Mouse (Mus musculus) limb, embryonic 11.5 days (tissue): Measurements from ENCODE around the gene 1810055G02Rik. TPM values are rescaled to one million over a fixed set of nuclear protein-coding genes. Genes with fewer than 3 reads are reported as not detected.

Experiments used
- ATAC-seq: fragments of 200-750 bp; cut with Nextera tagmentation; 2 replicates; pipeline ENCODE4 v1.8.0; 2017; ENCODE audit warnings: low read depth; ENCODE audit not compliant: insufficient number of reproducible peaks, low FRiP score, low TSS enrichment
- DNase-seq: peaks from one replicate; pipeline ENCODE4 v3.0.0-alpha.2; 2015; ENCODE audit warnings: low spot score
- H3K27ac ChIP-seq: fragments of 300-500 bp; sonication (generic); replicated peaks from 2 replicates; pipeline ENCODE4 v1.5.1; 2014; ENCODE audit warnings: low read depth, mild to moderate bottlenecking, low read length
- H3K27me3 ChIP-seq: fragments of 300-500 bp; sonication (generic); 2 replicates; pipeline ENCODE4 v1.6.1; 2014; ENCODE audit warnings: mild to moderate bottlenecking, low read length, mixed read lengths; ENCODE audit not compliant: control insufficient read depth, insufficient read depth
- H3K36me3 ChIP-seq: fragments of 300-500 bp; sonication (generic); 2 replicates; pipeline ENCODE4 v1.6.1; 2014; ENCODE audit warnings: mild to moderate bottlenecking, low read length, moderate library complexity, mixed read lengths; ENCODE audit not compliant: control insufficient read depth, insufficient read depth
- H3K4me1 ChIP-seq: fragments of 300-500 bp; sonication (generic); 2 replicates; pipeline ENCODE4 v1.6.1; 2014; ENCODE audit warnings: low read length, mixed read lengths; ENCODE audit not compliant: control insufficient read depth, insufficient read depth
- H3K4me2 ChIP-seq: fragments of 300-500 bp; sonication (generic); 2 replicates; pipeline ENCODE4 v1.6.1; 2014; ENCODE audit warnings: low read depth, mild to moderate bottlenecking, moderate library complexity; ENCODE audit not compliant: severe bottlenecking
- H3K4me3 ChIP-seq: fragments of 300-500 bp; sonication (generic); 2 replicates; pipeline ENCODE4 v1.5.1; 2014; ENCODE audit warnings: low read depth, low read length
- H3K9ac ChIP-seq: fragments of 300-500 bp; sonication (generic); 2 replicates; pipeline ENCODE4 v1.6.1; 2014; ENCODE audit warnings: mild to moderate bottlenecking, low read length
- H3K9me3 ChIP-seq: fragments of 300-500 bp; sonication (generic); 2 replicates; pipeline ENCODE4 v1.6.1; 2016; ENCODE audit warnings: low read length; ENCODE audit not compliant: control insufficient read depth
- WGBS: fragments of 180-500 bp; shearing (Covaris S2); extraction: QIAGEN DNeasy Blood & Tissue Kit; methylation state at CpG from one replicate; pipeline ENCODE4 v1.1.7; 2014; 5-methylcytosine and 5-hydroxymethylcytosine counted together
- polyA plus RNA-seq: library from polyadenylated mRNA; unstranded; fragments of >200 nt; fragmentation: Nextera tagmentation; extraction: Ambion mirVana; gene quantifications from 2 replicates; pipeline ENCODE4 v1.2.1, GENCODE M21; 2014

Gene 1810055G02Rik
- polyA plus RNA-seq, 1 experiment from 2014 or later = 38.3 TPM

DNA sequence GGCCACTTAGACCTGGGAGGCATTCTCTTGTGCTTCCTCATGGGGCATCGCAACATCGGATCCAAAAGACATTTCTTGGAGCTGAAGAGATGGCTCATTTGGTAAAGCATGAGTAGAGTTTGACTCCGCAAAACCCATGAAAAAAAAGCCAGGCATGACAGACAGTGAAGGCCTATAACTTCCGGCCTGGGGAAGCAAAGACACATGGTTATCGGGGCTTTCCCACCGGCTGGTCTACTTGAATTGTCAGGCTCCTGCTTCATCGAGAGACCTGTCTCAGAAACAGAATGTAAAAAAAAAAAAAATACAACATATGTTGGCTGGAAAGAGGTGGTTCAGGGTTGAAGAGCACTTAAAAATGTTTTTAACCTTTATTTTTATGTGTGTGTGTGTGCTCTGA lies 31.6 kb downstream of the 1810055G02Rik start:
- WGBS = 91% methylated on average over 7 of the region's 7 CpGs
- H3K4me1 ChIP-seq = no peaks in the 10 kb centered on the region

GRCm38 (mm10) chr19:3742716-3743115 lies 34.6 kb downstream of the 1810055G02Rik start:
- Histone ChIP-seq H3K9me3 (no peaks in the 10 kb centered on the region), H3K4me1 (no peaks in the 10 kb centered on the region), H3K9ac (no peak overlapping the region), H3K27ac (no peak overlapping the region), H3K4me2 (no peak overlapping the region), H3K4me3 (no peak overlapping the region), H3K36me3 (no peaks in the 10 kb centered on the region), H3K27me3 (no peaks in the 10 kb centered on the region)
- ATAC-seq (no peak), DNase-seq (no peak)
- WGBS = 57% methylated on average over 4 of the region's 4 CpGs

More for the DNA sequence above, 31.6 kb downstream of the 1810055G02Rik start:
- Histone ChIP-seq H3K9me3 (no peaks in the 10 kb centered on the region), H3K4me3 (no peak overlapping the region), H3K9ac (no peak overlapping the region), H3K36me3 (no peaks in the 10 kb centered on the region), H3K4me2 (no peak overlapping the region), H3K27me3 (no peaks in the 10 kb centered on the region), H3K27ac (no peak overlapping the region)
- no peak for DNase-seq
- no peak for ATAC-seq

DNA sequence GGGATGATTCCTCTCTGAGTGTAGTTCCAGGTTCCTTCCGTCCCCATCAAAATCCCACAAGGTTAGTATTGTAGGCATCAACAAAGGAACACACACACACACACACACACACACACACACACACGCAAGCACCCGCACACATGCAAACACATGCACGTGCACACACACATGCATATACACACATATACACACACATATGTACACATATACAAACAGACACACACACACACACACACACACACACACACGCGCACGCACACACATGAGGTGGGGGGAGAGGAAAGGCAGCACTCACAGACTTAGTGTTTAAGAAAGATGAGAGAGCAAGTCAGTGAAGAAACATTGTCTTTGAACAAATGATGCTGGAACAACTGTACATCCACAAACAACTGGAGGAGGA lies 35.3 kb downstream of the 1810055G02Rik start:
- Histone ChIP-seq H3K27me3 (no peaks in the 10 kb centered on the region), H3K4me2 (peak overlapping the region; percentile 72), H3K4me3 (no peak overlapping the region), H3K4me1 (no peaks in the 10 kb centered on the region), H3K9me3 (peaks cover under 1% of the 10 kb centered on the region; the same call in 1 of the 2 replicates), H3K9ac (no peak overlapping the region), H3K27ac (no peak overlapping the region), H3K36me3 (no peaks in the 10 kb centered on the region)
- WGBS = 93% methylated on average over 7 of the region's 7 CpGs
- no peak for ATAC-seq
- no peak for DNase-seq

GRCm38 (mm10) chr19:3743851-3744512 lies 35.9 kb downstream of the 1810055G02Rik start:
- H3K27ac ChIP-seq = peak overlapping the region; percentile 58; the same call in 1 of the 2 replicates
- H3K27me3 ChIP-seq = no peaks in the 10 kb centered on the region
- peak; percentile 78 for DNase-seq
- WGBS = 10% methylated on average over 13 of the region's 13 CpGs
- H3K4me1 ChIP-seq = no peaks in the 10 kb centered on the region
- H3K9ac ChIP-seq = peak overlapping the region; percentile 77
- ATAC-seq = peak; percentile 44
- H3K9me3 ChIP-seq = peaks cover 2% of the 10 kb centered on the region; the same call in 1 of the 2 replicates
- H3K4me3 ChIP-seq = peak overlapping the region; percentile 40
- peak overlapping the region; percentile 72 for H3K4me2 ChIP-seq
- no peaks in the 10 kb centered on the region for H3K36me3 ChIP-seq

- H3K27me3 ChIP-seq = no peaks in the 10 kb centered on the region
- peaks cover 2% of the 10 kb centered on the region; the same call in 1 of the 2 replicates for H3K9me3 ChIP-seq
- ATAC-seq (no peak), DNase-seq (no peak)
- no peaks in the 10 kb centered on the region for H3K36me3 ChIP-seq
- H3K27ac ChIP-seq = no peak overlapping the region
- 52% methylated on average over 8 of the region's 8 CpGs for WGBS
- no peaks in the 10 kb centered on the region for H3K4me1 ChIP-seq
- no peak overlapping the region for H3K4me2 ChIP-seq
- H3K4me3 ChIP-seq = no peak overlapping the region
- no peak overlapping the region for H3K9ac ChIP-seq
Observed at GRCm38 (mm10) chr19:3752621-3753239, 44.6 kb downstream of the 1810055G02Rik start.

DNA sequence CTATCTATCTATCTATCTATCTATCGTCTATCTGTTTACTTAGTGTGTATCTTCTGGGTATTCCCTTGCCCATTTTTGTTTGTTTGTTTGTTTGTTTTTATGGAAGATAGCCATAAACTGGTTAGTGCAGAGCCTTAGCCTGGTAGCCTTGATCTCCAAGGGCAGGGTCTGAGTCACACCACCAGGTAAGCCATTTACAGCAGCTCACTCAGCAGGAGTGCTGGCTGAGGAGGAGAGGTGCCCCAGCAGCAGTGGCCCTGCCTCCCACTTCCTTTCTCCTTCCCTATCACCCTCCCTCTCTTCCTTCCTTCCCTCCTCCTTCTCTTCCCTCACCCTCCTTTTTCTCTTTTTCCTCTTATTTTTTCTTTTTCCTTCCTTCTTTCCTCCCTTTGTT lies 45.1 kb downstream of the 1810055G02Rik start:
- H3K27me3 ChIP-seq = no peaks in the 10 kb centered on the region
- no peak for DNase-seq

GRCm38 (mm10) chr19:3753738-3754137 lies 45.6 kb downstream of the 1810055G02Rik start:
- Histone ChIP-seq H3K27ac (no peak overlapping the region), H3K4me1 (no peaks in the 10 kb centered on the region), H3K27me3 (no peaks in the 10 kb centered on the region), H3K9me3 (no peaks in the 10 kb centered on the region), H3K36me3 (no peaks in the 10 kb centered on the region), H3K4me2 (no peak overlapping the region), H3K9ac (no peak overlapping the region), H3K4me3 (no peak overlapping the region)
- no peak for DNase-seq
- no peak for ATAC-seq
- WGBS = 57% methylated on average over 8 of the region's 8 CpGs

More for the DNA sequence above, 45.1 kb downstream of the 1810055G02Rik start:
- 78% methylated on average over 1 of the region's 1 CpGs for WGBS
- Histone ChIP-seq H3K27ac (no peak overlapping the region), H3K36me3 (no peaks in the 10 kb centered on the region), H3K4me1 (no peaks in the 10 kb centered on the region), H3K9me3 (peaks cover 2% of the 10 kb centered on the region; the same call in 1 of the 2 replicates), H3K4me2 (no peak overlapping the region), H3K9ac (no peak overlapping the region), H3K4me3 (no peak overlapping the region)
- ATAC-seq = no peak

GRCm38 (mm10) chr19:3757861-3758260 lies 49.8 kb downstream of the 1810055G02Rik start:
- H3K36me3 ChIP-seq = no peaks in the 10 kb centered on the region
- no peaks in the 10 kb centered on the region for H3K4me1 ChIP-seq
- DNase-seq (no peak), ATAC-seq (no peak)
- no peak overlapping the region for H3K4me3 ChIP-seq
- H3K27me3 ChIP-seq = no peaks in the 10 kb centered on the region
- H3K9ac ChIP-seq = no peak overlapping the region
- H3K9me3 ChIP-seq = no peaks in the 10 kb centered on the region
- no peak overlapping the region for H3K27ac ChIP-seq
- no peak overlapping the region for H3K4me2 ChIP-seq
- WGBS = 65% methylated on average over 1 of the region's 1 CpGs
